Mouse (Mus musculus) kidney, embryonic 16.5 days (tissue): ENCODE measurements around the gene Rap1b. TPM values are rescaled to one million over a fixed set of nuclear protein-coding genes. Genes with fewer than 3 reads are reported as not detected.

ENCODE experiments used
- ATAC-seq: fragments of 200-750 bp; cut with Nextera tagmentation; 2 replicates; pipeline ENCODE4 v1.8.0; 2017; ENCODE audit warnings: moderate TSS enrichment; ENCODE audit not compliant: low FRiP score, low TSS enrichment
- H3K27ac ChIP-seq: fragments of 300-500 bp; sonication (generic); 2 replicates; pipeline ENCODE4 v1.5.1; 2014; ENCODE audit warnings: low read length
- H3K27me3 ChIP-seq: fragments of 300-500 bp; sonication (generic); 2 replicates; pipeline ENCODE4 v1.6.1; 2014; ENCODE audit warnings: low read length, control low read depth, mixed read lengths; ENCODE audit not compliant: insufficient read depth
- H3K36me3 ChIP-seq: fragments of 300-500 bp; sonication (generic); 2 replicates; pipeline ENCODE4 v1.6.1; 2014; ENCODE audit warnings: low read length, control low read depth, mixed read lengths; ENCODE audit not compliant: insufficient read depth
- H3K4me1 ChIP-seq: fragments of 300-500 bp; sonication (generic); 2 replicates; pipeline ENCODE4 v1.6.1; 2014; ENCODE audit warnings: low read length, control low read depth, mixed read lengths; ENCODE audit not compliant: insufficient read depth
- H3K4me2 ChIP-seq: fragments of 300-500 bp; sonication (generic); replicated peaks from 2 replicates; pipeline ENCODE4 v1.6.1; 2014; ENCODE audit warnings: low read depth, low read length
- H3K4me3 ChIP-seq: fragments of 300-500 bp; sonication (generic); 2 replicates; pipeline ENCODE4 v1.5.1; 2014; ENCODE audit warnings: mild to moderate bottlenecking, low read length
- H3K9ac ChIP-seq: fragments of 300-500 bp; sonication (generic); replicated peaks from 2 replicates; pipeline ENCODE4 v1.6.1; 2014; ENCODE audit warnings: low read length
- H3K9me3 ChIP-seq: fragments of 300-500 bp; sonication (generic); 2 replicates; pipeline ENCODE4 v1.6.1; 2016; ENCODE audit warnings: low read length, control low read depth
- WGBS: fragments of 180-500 bp; shearing (Covaris S2); extraction: QIAGEN DNeasy Blood & Tissue Kit; methylation state at CpG from one replicate; pipeline ENCODE4 v1.1.7; 2014; 5-methylcytosine and 5-hydroxymethylcytosine counted together
- polyA plus RNA-seq: library from polyadenylated mRNA; unstranded; fragments of >200 nt; fragmentation: Nextera tagmentation; extraction: Ambion mirVana; gene quantifications from 2 replicates; pipeline ENCODE4 v1.2.1, GENCODE M21; 2015

Gene Rap1b
- polyA plus RNA-seq, 1 experiment from 2014 or later, result 185 TPM

DNA sequence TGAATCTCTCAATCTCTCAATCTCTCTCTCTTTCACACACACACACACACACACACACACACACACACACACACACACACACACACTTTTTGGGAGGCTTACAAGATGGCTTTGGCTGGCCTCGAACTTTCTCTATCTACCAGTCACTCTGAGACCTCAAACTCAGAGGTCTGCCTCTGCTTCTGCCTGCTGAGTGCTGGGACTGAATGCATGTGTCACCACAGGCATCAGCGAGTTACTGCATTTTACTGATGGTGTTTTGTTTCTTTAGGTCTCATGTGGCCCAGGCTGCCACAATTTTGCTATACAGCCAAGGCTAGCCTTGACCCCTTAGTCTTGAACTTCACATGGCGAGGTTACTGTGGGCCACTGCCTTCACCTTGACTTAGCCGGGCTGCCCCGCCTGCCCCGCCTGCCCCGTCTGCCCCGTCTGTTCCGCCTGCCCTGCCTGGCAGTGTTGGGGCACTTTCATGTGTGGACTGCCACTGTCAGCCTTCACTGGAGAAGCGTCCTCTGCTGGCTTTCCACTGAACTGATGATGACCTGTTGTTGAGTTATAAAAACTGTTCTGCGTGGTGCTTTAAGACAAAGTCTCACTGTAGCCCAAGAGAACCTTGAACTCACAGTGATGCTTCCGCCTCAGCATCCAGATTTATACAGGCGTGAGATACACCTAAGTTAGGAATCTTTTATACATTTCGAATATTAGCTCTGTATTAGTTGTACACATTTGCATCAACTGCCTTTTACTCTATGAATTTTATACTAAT, 63.2 kb downstream of the Rap1b start:
- Histone ChIP-seq H3K27me3 (no peaks in the 10 kb centered on the region), H3K4me3 (no peak overlapping the region), H3K4me2 (no peak overlapping the region), H3K9me3 (no peaks in the 10 kb centered on the region), H3K27ac (no peak overlapping the region), H3K9ac (no peak overlapping the region), H3K36me3 (peaks cover 68% of the 10 kb centered on the region), H3K4me1 (no peaks in the 10 kb centered on the region)
- 93% methylated on average over 14 of the region's 14 CpGs for WGBS
- ATAC-seq, result no peak

DNA sequence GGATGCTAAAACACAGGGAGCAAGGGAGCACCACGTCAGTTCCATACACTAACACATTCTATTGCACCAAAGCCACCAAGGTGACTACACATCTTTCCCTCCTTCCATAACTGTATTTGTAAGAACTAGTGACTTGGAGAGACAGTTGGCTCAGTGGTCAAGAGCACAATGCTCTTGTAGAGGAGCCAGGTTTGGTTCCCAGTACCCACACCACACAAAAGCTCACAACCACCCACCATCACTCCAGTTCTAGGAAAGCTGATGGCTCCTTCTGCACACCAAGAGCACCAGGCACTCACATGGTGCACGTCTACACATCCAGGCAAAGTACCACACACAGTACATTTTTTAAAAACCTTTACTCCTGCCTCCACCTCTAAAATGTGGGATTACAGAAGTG, 63.8 kb downstream of the Rap1b start:
- peaks cover 71% of the 10 kb centered on the region for H3K36me3 ChIP-seq
- WGBS, result 90% methylated on average over 2 of the region's 2 CpGs

DNA sequence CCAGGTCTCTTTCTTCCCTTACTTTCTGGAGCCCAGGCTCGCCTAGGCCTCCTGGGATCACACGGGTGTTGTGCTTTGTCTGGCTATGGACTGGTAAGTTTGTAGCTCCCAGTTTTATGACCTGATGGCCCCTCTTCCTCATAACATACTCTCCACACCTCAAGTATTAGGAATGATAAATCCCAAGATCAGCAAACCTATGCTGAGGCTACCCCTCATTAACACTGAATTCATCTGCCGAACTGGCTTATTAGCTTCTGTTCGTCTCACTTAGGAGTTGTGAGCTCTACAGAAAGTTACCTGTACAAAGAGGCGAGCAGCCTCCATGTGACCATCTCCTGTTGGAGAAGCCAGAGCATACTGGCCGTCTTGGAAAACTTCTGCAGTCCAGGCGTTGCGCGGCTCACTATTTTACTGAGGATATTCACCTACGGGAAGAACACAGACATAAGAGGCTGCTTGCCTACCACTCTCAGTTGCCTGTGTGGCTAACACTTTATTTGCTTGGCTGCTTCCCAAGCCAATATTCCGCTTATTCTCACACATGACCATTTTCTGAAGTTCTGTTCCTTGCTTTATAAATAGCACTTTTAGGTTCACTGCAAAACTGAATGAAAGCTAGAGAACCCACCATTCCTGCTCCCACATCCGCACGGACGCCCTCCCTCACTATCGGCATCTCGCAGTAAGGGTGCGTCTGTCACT, 64.7 kb downstream of the Rap1b start:
- ATAC-seq, result no peak

More for the DNA sequence above, 63.8 kb downstream of the Rap1b start:
- no peak for ATAC-seq
- Histone ChIP-seq H3K9me3 (no peaks in the 10 kb centered on the region), H3K4me1 (no peaks in the 10 kb centered on the region), H3K4me2 (no peak overlapping the region), H3K9ac (no peak overlapping the region), H3K27me3 (no peaks in the 10 kb centered on the region), H3K4me3 (no peak overlapping the region), H3K27ac (no peak overlapping the region)

DNA sequence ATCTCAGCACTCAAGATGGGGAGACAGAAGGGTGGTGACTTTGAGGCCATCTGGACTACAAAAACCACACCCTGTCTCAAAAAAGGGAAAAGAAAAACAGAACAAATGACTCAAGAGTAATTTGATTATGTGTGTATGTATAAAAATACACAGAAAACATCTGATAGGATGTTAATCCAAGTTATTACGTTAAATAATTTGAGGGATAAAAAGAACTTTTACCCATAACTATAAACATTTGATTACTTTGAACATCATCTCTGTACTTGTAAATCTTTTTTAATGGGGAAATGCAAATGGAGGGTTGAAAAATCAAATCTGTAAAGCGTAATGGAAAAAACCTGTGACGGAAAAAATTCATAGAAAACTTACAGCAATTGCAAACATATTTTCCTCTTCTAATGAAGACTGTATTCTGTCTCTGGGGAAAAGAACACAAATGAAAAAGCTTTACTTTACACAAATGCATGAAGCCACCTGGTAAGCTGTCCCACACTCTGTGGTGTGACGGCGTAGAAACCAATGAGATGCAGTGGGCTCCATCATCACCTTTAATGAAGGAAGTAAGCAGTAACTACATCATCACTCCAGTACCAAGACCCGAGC, 65.4 kb downstream of the Rap1b start:
- Histone ChIP-seq H3K27ac (no peak overlapping the region), H3K4me1 (no peaks in the 10 kb centered on the region), H3K27me3 (no peaks in the 10 kb centered on the region), H3K9ac (no peak overlapping the region), H3K9me3 (no peaks in the 10 kb centered on the region), H3K4me2 (no peak overlapping the region), H3K36me3 (peaks cover 73% of the 10 kb centered on the region), H3K4me3 (no peak overlapping the region)
- WGBS, result 94% methylated on average over 6 of the region's 6 CpGs
- no peak for ATAC-seq

More for the DNA sequence above, 64.7 kb downstream of the Rap1b start:
- Histone ChIP-seq H3K27me3 (no peaks in the 10 kb centered on the region), H3K27ac (no peak overlapping the region), H3K36me3 (peaks cover 75% of the 10 kb centered on the region), H3K9me3 (no peaks in the 10 kb centered on the region), H3K4me3 (no peak overlapping the region), H3K4me2 (no peak overlapping the region), H3K9ac (no peak overlapping the region), H3K4me1 (no peaks in the 10 kb centered on the region)
- WGBS, result 92% methylated on average over 17 of the region's 17 CpGs

DNA sequence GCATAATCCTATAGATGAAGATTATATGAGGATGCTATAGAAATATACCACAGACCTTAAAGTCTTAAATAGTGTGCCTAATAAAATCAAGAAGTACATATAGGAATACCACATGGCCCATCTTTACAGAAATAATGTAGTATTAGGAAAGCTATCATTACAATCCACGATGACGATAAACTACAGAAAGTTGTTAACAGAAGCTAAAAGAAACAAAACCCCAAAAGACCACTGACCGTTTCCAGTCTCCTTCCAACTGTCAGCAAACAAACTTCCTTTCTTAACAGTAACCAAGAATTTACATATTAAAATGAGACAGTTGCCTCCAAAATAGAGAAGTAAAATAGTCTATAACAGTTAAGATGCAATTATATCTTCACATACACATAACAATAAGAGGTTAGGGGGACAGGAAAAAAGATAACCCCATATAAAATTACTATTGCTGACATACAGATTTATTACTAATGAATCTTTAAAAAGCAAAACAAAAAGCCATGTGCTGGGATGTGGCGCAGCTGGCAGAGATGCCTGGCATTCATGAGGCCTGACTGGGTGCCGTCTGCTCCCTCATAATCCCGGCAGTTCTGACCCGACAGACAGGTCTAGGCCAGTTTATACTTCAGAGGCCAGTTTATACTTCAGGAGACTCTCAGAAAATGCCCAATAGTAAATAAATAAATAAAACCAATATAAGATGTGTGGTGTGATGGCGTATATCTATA, 66.1 kb downstream of the Rap1b start:
- Histone ChIP-seq H3K9me3 (no peaks in the 10 kb centered on the region), H3K4me3 (no peak overlapping the region), H3K4me2 (no peak overlapping the region), H3K36me3 (peaks cover 67% of the 10 kb centered on the region), H3K27ac (no peak overlapping the region), H3K27me3 (no peaks in the 10 kb centered on the region), H3K4me1 (no peaks in the 10 kb centered on the region), H3K9ac (no peak overlapping the region)
- no peak for ATAC-seq
- 92% methylated on average over 8 of the region's 8 CpGs for WGBS

- H3K4me1 ChIP-seq, result no peaks in the 10 kb centered on the region
- 81% methylated on average over 4 of the region's 4 CpGs for WGBS
Measured at GRCm38 (mm10) chr10:117778951-117779350, 66.9 kb downstream of the Rap1b start.

GRCm38 (mm10) chr10:117778328-117778910, 67.4 kb downstream of the Rap1b start:
- Histone ChIP-seq H3K27ac (no peak overlapping the region), H3K36me3 (peaks cover 69% of the 10 kb centered on the region), H3K9ac (no peak overlapping the region), H3K4me1 (no peaks in the 10 kb centered on the region), H3K4me3 (no peak overlapping the region), H3K4me2 (no peak overlapping the region), H3K9me3 (no peaks in the 10 kb centered on the region), H3K27me3 (no peaks in the 10 kb centered on the region)
- no peak for ATAC-seq
- WGBS, result 81% methylated on average over 12 of the region's 12 CpGs

More at GRCm38 (mm10) chr10:117778951-117779350, 66.9 kb downstream of the Rap1b start:
- H3K27ac ChIP-seq, result no peak overlapping the region
- no peaks in the 10 kb centered on the region for H3K9me3 ChIP-seq
- no peak overlapping the region for H3K4me3 ChIP-seq
- H3K4me2 ChIP-seq, result no peak overlapping the region
- no peak overlapping the region for H3K9ac ChIP-seq
- peaks cover 69% of the 10 kb centered on the region for H3K36me3 ChIP-seq
- H3K27me3 ChIP-seq, result no peaks in the 10 kb centered on the region
- ATAC-seq, result no peak

DNA sequence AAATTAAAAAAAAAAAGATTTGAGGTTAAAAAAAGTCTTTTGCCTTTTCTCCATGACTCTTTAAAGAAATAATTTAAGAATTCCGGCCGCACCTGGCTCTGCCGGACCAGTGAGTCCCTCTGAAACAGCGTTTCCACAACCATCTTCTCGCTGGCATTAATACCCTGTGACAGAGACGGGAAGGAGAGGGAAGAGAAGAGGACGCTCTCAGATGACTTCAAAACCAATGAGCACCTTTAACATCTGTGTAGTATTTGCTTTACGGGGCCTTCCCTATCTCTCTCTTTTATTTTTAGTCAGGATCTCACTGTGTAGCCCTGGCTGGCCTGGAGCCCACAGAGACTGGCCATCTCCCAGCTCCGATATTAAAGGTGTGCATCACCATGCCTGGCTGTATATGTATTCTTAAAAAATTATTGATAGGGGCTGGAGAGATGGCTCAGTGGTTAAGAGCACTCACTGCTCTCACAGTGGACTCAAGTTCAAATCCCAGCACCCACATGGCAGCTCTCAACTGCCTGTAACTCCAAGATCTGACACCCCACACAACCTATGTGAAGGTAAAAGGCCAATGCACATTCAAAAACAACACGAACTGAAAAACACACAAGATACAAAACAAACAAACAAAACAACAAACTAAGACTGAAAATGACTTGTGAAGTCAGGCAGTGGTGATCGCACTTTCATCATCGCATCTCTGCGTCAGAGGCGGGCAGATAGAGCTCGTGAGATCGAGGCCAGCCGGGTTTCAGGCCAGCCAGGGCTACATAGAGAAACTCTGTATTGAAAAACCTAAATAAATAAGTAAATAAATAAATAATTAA, 68.1 kb downstream of the Rap1b start:
- Histone ChIP-seq H3K36me3 (peaks cover 73% of the 10 kb centered on the region), H3K4me2 (no peak overlapping the region), H3K9ac (no peak overlapping the region), H3K4me3 (no peak overlapping the region), H3K27ac (no peak overlapping the region), H3K9me3 (no peaks in the 10 kb centered on the region), H3K27me3 (no peaks in the 10 kb centered on the region), H3K4me1 (no peaks in the 10 kb centered on the region)
- WGBS, result 97% methylated on average over 17 of the region's 17 CpGs
- ATAC-seq, result no peak

- H3K4me1 ChIP-seq, result no peaks in the 10 kb centered on the region
- H3K9me3 ChIP-seq, result no peaks in the 10 kb centered on the region
- H3K27ac ChIP-seq, result no peak overlapping the region
- H3K27me3 ChIP-seq, result no peaks in the 10 kb centered on the region
- no peak overlapping the region for H3K4me3 ChIP-seq
- WGBS, result 94% methylated on average over 3 of the region's 3 CpGs
- ATAC-seq, result no peak
- no peak overlapping the region for H3K4me2 ChIP-seq
- H3K36me3 ChIP-seq, result peaks cover 73% of the 10 kb centered on the region
- no peak overlapping the region for H3K9ac ChIP-seq
Measured at GRCm38 (mm10) chr10:117777103-117777470, 68.7 kb downstream of the Rap1b start.
